Mouse (Mus musculus): Measurements from ENCODE around the gene Dapk1. TPM values are rescaled to one million over a fixed set of nuclear protein-coding genes. Genes with fewer than 3 reads are reported as not detected.

Gene Dapk1
- total RNA-seq, 1 experiment from 2014 or later, result 0.81 TPM

- ATAC-seq (ENCODE audit: extremely low read depth, insufficient number of reproducible peaks, low FRiP score, poor library complexity, severe bottlenecking), result no peak
These were observed 82.5 kb downstream of the Dapk1 start for GRCm38 (mm10) chr13:60684050-60684760.

- ATAC-seq (ENCODE audit: extremely low read depth, insufficient number of reproducible peaks, low FRiP score, poor library complexity, severe bottlenecking), result no peak
These were observed 83.1 kb downstream of the Dapk1 start for GRCm38 (mm10) chr13:60684806-60685205.

- ATAC-seq (ENCODE audit: extremely low read depth, insufficient number of reproducible peaks, low FRiP score, poor library complexity, severe bottlenecking), result no peak
These were observed 83.5 kb downstream of the Dapk1 start for GRCm38 (mm10) chr13:60685216-60685615.

- ATAC-seq (ENCODE audit: extremely low read depth, insufficient number of reproducible peaks, low FRiP score, poor library complexity, severe bottlenecking), result no peak
These were observed 84.4 kb downstream of the Dapk1 start for GRCm38 (mm10) chr13:60686024-60686663.

- no peak for ATAC-seq (ENCODE audit: extremely low read depth, insufficient number of reproducible peaks, low FRiP score, poor library complexity, severe bottlenecking)
These were observed 85.2 kb downstream of the Dapk1 start for GRCm38 (mm10) chr13:60686967-60687366.

GRCm38 (mm10) chr13:60687462-60687861 is 85.7 kb downstream of the Dapk1 start:
- no peak for ATAC-seq (ENCODE audit: extremely low read depth, insufficient number of reproducible peaks, low FRiP score, poor library complexity, severe bottlenecking)

GRCm38 (mm10) chr13:60687891-60688290 is 86.1 kb downstream of the Dapk1 start:
- ATAC-seq (ENCODE audit: extremely low read depth, insufficient number of reproducible peaks, low FRiP score, poor library complexity, severe bottlenecking), result no peak

- no peak for ATAC-seq (ENCODE audit: extremely low read depth, insufficient number of reproducible peaks, low FRiP score, poor library complexity, severe bottlenecking)
These were observed 89.2 kb downstream of the Dapk1 start for GRCm38 (mm10) chr13:60690921-60691320.

GRCm38 (mm10) chr13:60691940-60692339 is 90.2 kb downstream of the Dapk1 start:
- ATAC-seq (ENCODE audit: extremely low read depth, insufficient number of reproducible peaks, low FRiP score, poor library complexity, severe bottlenecking), result no peak

- no peak for ATAC-seq (ENCODE audit: extremely low read depth, insufficient number of reproducible peaks, low FRiP score, poor library complexity, severe bottlenecking)
These were observed 93.6 kb downstream of the Dapk1 start for GRCm38 (mm10) chr13:60695186-60695980.

- no peak for ATAC-seq (ENCODE audit: extremely low read depth, insufficient number of reproducible peaks, low FRiP score, poor library complexity, severe bottlenecking)
These were observed 94.6 kb downstream of the Dapk1 start for GRCm38 (mm10) chr13:60696323-60696722.

GRCm38 (mm10) chr13:60696741-60697140 is 95.0 kb downstream of the Dapk1 start:
- ATAC-seq (ENCODE audit: extremely low read depth, insufficient number of reproducible peaks, low FRiP score, poor library complexity, severe bottlenecking), result no peak

- ATAC-seq (ENCODE audit: extremely low read depth, insufficient number of reproducible peaks, low FRiP score, poor library complexity, severe bottlenecking), result no peak
These were observed 96.3 kb downstream of the Dapk1 start for GRCm38 (mm10) chr13:60698021-60698420.

- ATAC-seq (ENCODE audit: extremely low read depth, insufficient number of reproducible peaks, low FRiP score, poor library complexity, severe bottlenecking), result no peak
These were observed 100.0 kb downstream of the Dapk1 start for GRCm38 (mm10) chr13:60701671-60702171.

GRCm38 (mm10) chr13:60707541-60708468 is 106.1 kb downstream of the Dapk1 start:
- no peak for ATAC-seq (ENCODE audit: extremely low read depth, insufficient number of reproducible peaks, low FRiP score, poor library complexity, severe bottlenecking)

GRCm38 (mm10) chr13:60709136-60709535 is 107.4 kb downstream of the Dapk1 start:
- ATAC-seq (ENCODE audit: extremely low read depth, insufficient number of reproducible peaks, low FRiP score, poor library complexity, severe bottlenecking), result no peak

- ATAC-seq (ENCODE audit: extremely low read depth, insufficient number of reproducible peaks, low FRiP score, poor library complexity, severe bottlenecking), result no peak
These were observed 109.2 kb downstream of the Dapk1 start for GRCm38 (mm10) chr13:60710963-60711362.

GRCm38 (mm10) chr13:60713537-60713936 is 111.8 kb downstream of the Dapk1 start:
- ATAC-seq (ENCODE audit: extremely low read depth, insufficient number of reproducible peaks, low FRiP score, poor library complexity, severe bottlenecking), result no peak

GRCm38 (mm10) chr13:60716107-60716506 is 114.4 kb downstream of the Dapk1 start:
- no peak for ATAC-seq (ENCODE audit: extremely low read depth, insufficient number of reproducible peaks, low FRiP score, poor library complexity, severe bottlenecking)
